Mouse (Mus musculus) forebrain, embryonic 15.5 days (tissue): ENCODE measurements at regions not wholly inside any gene's neighbourhood (a gene's known extent, or its start where the extent isn't known, plus 50 kb on each side); places are given as distances from the start of the nearest gene placed in this dataset.

Experiments
- ATAC-seq: fragments of 200-750 bp; cut with Nextera tagmentation; replicated peaks from 2 replicates; pipeline ENCODE4 v1.8.0; 2017; ENCODE audit warnings: mild to moderate bottlenecking, moderate TSS enrichment, moderate library complexity
- H3K27ac ChIP-seq: fragments of 300-500 bp; sonication (generic); replicated peaks from 2 replicates; pipeline ENCODE4 v1.5.1; 2015; ENCODE audit warnings: mild to moderate bottlenecking, inconsistent platforms
- H3K27me3 ChIP-seq: fragments of 300-500 bp; sonication (generic); 2 replicates; pipeline ENCODE4 v1.6.1; 2015; ENCODE audit warnings: inconsistent platforms
- H3K36me3 ChIP-seq: fragments of 300-500 bp; sonication (generic); 2 replicates; pipeline ENCODE4 v1.6.1; 2015; ENCODE audit warnings: mild to moderate bottlenecking, inconsistent platforms
- H3K4me1 ChIP-seq: fragments of 300-500 bp; sonication (generic); 2 replicates; pipeline ENCODE4 v1.6.1; 2015; ENCODE audit warnings: inconsistent platforms
- H3K4me2 ChIP-seq: fragments of 300-500 bp; sonication (generic); replicated peaks from 2 replicates; pipeline ENCODE4 v1.6.1; 2015; ENCODE audit warnings: mild to moderate bottlenecking, inconsistent platforms
- H3K4me3 ChIP-seq: fragments of 300-500 bp; sonication (generic); 2 replicates; pipeline ENCODE4 v1.5.1; 2015; ENCODE audit warnings: mild to moderate bottlenecking, inconsistent platforms
- H3K9ac ChIP-seq: fragments of 300-500 bp; sonication (generic); replicated peaks from 2 replicates; pipeline ENCODE4 v1.6.1; 2015; ENCODE audit warnings: mild to moderate bottlenecking, inconsistent platforms
- H3K9me3 ChIP-seq: fragments of 300-500 bp; sonication (generic); 2 replicates; pipeline ENCODE4 v1.6.1; 2016; ENCODE audit warnings: inconsistent platforms
- WGBS: fragments of 180-500 bp; shearing (Covaris S2); methylation state at CpG from one replicate; pipeline ENCODE4 v1.1.7; 2015; ENCODE audit warnings: mixed read lengths; 5-methylcytosine and 5-hydroxymethylcytosine counted together

- ATAC-seq, result no peak
- Histone ChIP-seq H3K9ac (no peak overlapping the region), H3K4me1 (no peaks in the 10 kb centered on the region), H3K4me2 (no peak overlapping the region), H3K27me3 (no peaks in the 10 kb centered on the region), H3K27ac (no peak overlapping the region), H3K36me3 (no peaks in the 10 kb centered on the region), H3K9me3 (no peaks in the 10 kb centered on the region), H3K4me3 (no peak overlapping the region)
- WGBS, result 77% methylated on average over 5 of the region's 5 CpGs
Observed at GRCm38 (mm10) chr16:24092616-24093525, 104.2 kb upstream of the Bcl6 start.

GRCm38 (mm10) chr16:24092136-24092535 is 103.5 kb upstream of the Bcl6 start:
- no peak overlapping the region for H3K9ac ChIP-seq
- ATAC-seq, result no peak
- WGBS, result 85% methylated on average over 4 of the region's 4 CpGs
- no peaks in the 10 kb centered on the region for H3K9me3 ChIP-seq
- no peaks in the 10 kb centered on the region for H3K4me1 ChIP-seq
- no peaks in the 10 kb centered on the region for H3K27me3 ChIP-seq
- no peak overlapping the region for H3K4me2 ChIP-seq
- H3K27ac ChIP-seq, result no peak overlapping the region
- H3K36me3 ChIP-seq, result no peaks in the 10 kb centered on the region
- H3K4me3 ChIP-seq, result no peak overlapping the region

GRCm38 (mm10) chr16:24090981-24091380 is 102.3 kb upstream of the Bcl6 start:
- Histone ChIP-seq H3K27me3 (no peaks in the 10 kb centered on the region), H3K4me3 (no peak overlapping the region), H3K9ac (no peak overlapping the region), H3K9me3 (no peaks in the 10 kb centered on the region), H3K27ac (no peak overlapping the region), H3K4me1 (no peaks in the 10 kb centered on the region), H3K36me3 (no peaks in the 10 kb centered on the region), H3K4me2 (no peak overlapping the region)
- 91% methylated on average over 4 of the region's 4 CpGs for WGBS
- ATAC-seq, result no peak

GRCm38 (mm10) chr16:24089840-24090762 is 101.4 kb upstream of the Bcl6 start:
- Histone ChIP-seq H3K27ac (no peak overlapping the region), H3K4me3 (no peak overlapping the region), H3K36me3 (no peaks in the 10 kb centered on the region), H3K4me2 (no peak overlapping the region), H3K9ac (no peak overlapping the region), H3K4me1 (no peaks in the 10 kb centered on the region), H3K9me3 (no peaks in the 10 kb centered on the region), H3K27me3 (no peaks in the 10 kb centered on the region)
- WGBS, result 88% methylated on average over 11 of the region's 11 CpGs
- ATAC-seq, result no peak

GRCm38 (mm10) chr16:24083966-24084365 is 95.3 kb upstream of the Bcl6 start:
- WGBS, result 80% methylated on average over 8 of the region's 8 CpGs

GRCm38 (mm10) chr16:24080471-24080870 is 91.8 kb upstream of the Bcl6 start:
- ATAC-seq, result no peak
- H3K9ac ChIP-seq, result no peak overlapping the region
- H3K4me1 ChIP-seq, result no peaks in the 10 kb centered on the region
- no peaks in the 10 kb centered on the region for H3K9me3 ChIP-seq
- no peaks in the 10 kb centered on the region for H3K27me3 ChIP-seq
- no peak overlapping the region for H3K4me3 ChIP-seq
- no peak overlapping the region for H3K4me2 ChIP-seq
- WGBS, result 94% methylated on average over 5 of the region's 5 CpGs
- no peaks in the 10 kb centered on the region for H3K36me3 ChIP-seq
- no peak overlapping the region for H3K27ac ChIP-seq

More at GRCm38 (mm10) chr16:24083966-24084365, 95.3 kb upstream of the Bcl6 start:
- Histone ChIP-seq H3K27ac (no peak overlapping the region), H3K4me3 (no peak overlapping the region), H3K9me3 (no peaks in the 10 kb centered on the region), H3K27me3 (no peaks in the 10 kb centered on the region), H3K4me2 (no peak overlapping the region), H3K9ac (no peak overlapping the region), H3K36me3 (no peaks in the 10 kb centered on the region), H3K4me1 (no peaks in the 10 kb centered on the region)
- ATAC-seq, result no peak

- Histone ChIP-seq H3K36me3 (no peaks in the 10 kb centered on the region), H3K27me3 (no peaks in the 10 kb centered on the region), H3K27ac (no peak overlapping the region), H3K4me1 (no peaks in the 10 kb centered on the region), H3K4me3 (no peak overlapping the region), H3K4me2 (no peak overlapping the region), H3K9me3 (no peaks in the 10 kb centered on the region), H3K9ac (no peak overlapping the region)
- WGBS, result 94% methylated on average over 1 of the region's 1 CpGs
- no peak for ATAC-seq
Observed at GRCm38 (mm10) chr16:24078622-24079021, 90.0 kb upstream of the Bcl6 start.

GRCm38 (mm10) chr16:24077428-24077827 is 88.8 kb upstream of the Bcl6 start:
- Histone ChIP-seq H3K9ac (no peak overlapping the region), H3K36me3 (no peaks in the 10 kb centered on the region), H3K27ac (no peak overlapping the region), H3K4me3 (no peak overlapping the region), H3K9me3 (no peaks in the 10 kb centered on the region), H3K4me2 (no peak overlapping the region), H3K27me3 (no peaks in the 10 kb centered on the region), H3K4me1 (no peaks in the 10 kb centered on the region)
- 57% methylated on average over 2 of the region's 2 CpGs for WGBS
- no peak for ATAC-seq

GRCm38 (mm10) chr16:24076799-24077136 is 88.1 kb upstream of the Bcl6 start:
- Histone ChIP-seq H3K4me3 (no peak overlapping the region), H3K27ac (no peak overlapping the region), H3K4me2 (no peak overlapping the region), H3K27me3 (no peaks in the 10 kb centered on the region), H3K4me1 (no peaks in the 10 kb centered on the region), H3K36me3 (no peaks in the 10 kb centered on the region), H3K9ac (no peak overlapping the region), H3K9me3 (no peaks in the 10 kb centered on the region)
- WGBS, result 91% methylated on average over 4 of the region's 4 CpGs
- ATAC-seq, result no peak

- 91% methylated on average over 4 of the region's 4 CpGs for WGBS
- Histone ChIP-seq H3K9ac (no peak overlapping the region), H3K27me3 (no peaks in the 10 kb centered on the region), H3K4me3 (no peak overlapping the region), H3K4me1 (no peaks in the 10 kb centered on the region), H3K36me3 (no peaks in the 10 kb centered on the region), H3K27ac (no peak overlapping the region), H3K9me3 (no peaks in the 10 kb centered on the region), H3K4me2 (no peak overlapping the region)
- no peak for ATAC-seq
Observed at GRCm38 (mm10) chr16:24076109-24076798, 87.6 kb upstream of the Bcl6 start.

- H3K27ac ChIP-seq, result no peak overlapping the region
- no peak overlapping the region for H3K4me2 ChIP-seq
- ATAC-seq, result no peak
- H3K36me3 ChIP-seq, result no peaks in the 10 kb centered on the region
- WGBS, result 93% methylated on average over 8 of the region's 8 CpGs
- no peak overlapping the region for H3K4me3 ChIP-seq
- no peaks in the 10 kb centered on the region for H3K4me1 ChIP-seq
- no peak overlapping the region for H3K9ac ChIP-seq
- no peaks in the 10 kb centered on the region for H3K27me3 ChIP-seq
- no peaks in the 10 kb centered on the region for H3K9me3 ChIP-seq
Observed at GRCm38 (mm10) chr16:24073613-24074244, 85.1 kb upstream of the Bcl6 start.
